Mouse (Mus musculus) cerebellum, adult 2 months (tissue): ENCODE measurements around the gene Cfd. TPM values are rescaled to one million over a fixed set of nuclear protein-coding genes. Genes with fewer than 3 reads are reported as not detected.
A peak's percentile ranks its signal among the peaks of the same experiment; 100 is the strongest.
"Not testable (repeated sequence)": the region's sequence is repeated elsewhere in the genome, so short reads cannot be mapped to it uniquely, and the experiment has no call there.

Experiments used
- DNase-seq, 2 experiments: peaks; one replicate each; pipeline ENCODE4 v3.0.0; 2021
- H3K27ac ChIP-seq: fragments of 200-500 bp; 2 replicates; pipeline ENCODE4 v1.5.1; 2012; ENCODE audit warnings: low read length, control low read depth, inconsistent platforms; ENCODE audit not compliant: insufficient read depth
- H3K27me3 ChIP-seq: fragments of 200-500 bp; 2 replicates; pipeline ENCODE4 v1.6.1; 2012; ENCODE audit warnings: inconsistent platforms, mild to moderate bottlenecking, low read length, moderate library complexity; ENCODE audit not compliant: control insufficient read depth, insufficient read depth
- H3K4me1 ChIP-seq: fragments of 200-500 bp; 2 replicates; pipeline ENCODE4 v1.6.1; 2011; ENCODE audit warnings: low read length; ENCODE audit not compliant: control insufficient read depth, insufficient read depth
- H3K4me3 ChIP-seq: fragments of 200-500 bp; replicated peaks from 2 replicates; pipeline ENCODE3; 2011; ENCODE audit warnings: mild to moderate bottlenecking, low read depth, low read length, control low read depth; ENCODE audit not compliant: insufficient read depth
- CTCF ChIP-seq: fragments of 200-500 bp; IDR thresholded peaks from 2 replicates; pipeline ENCODE4 v1.5.1; 2011; ENCODE audit warnings: low read depth, mild to moderate bottlenecking, control low read depth, low read length, moderate library complexity, borderline replicate concordance; ENCODE audit not compliant: insufficient read depth
- POLR2A ChIP-seq: fragments of 200-500 bp; IDR thresholded peaks from 2 replicates; pipeline ENCODE4 v1.6.1; 2011; ENCODE audit warnings: low read length, control low read depth, borderline replicate concordance; ENCODE audit not compliant: insufficient read depth
- WGBS: fragments of 180-500 bp; shearing (Covaris S2); methylation state at CpG from one replicate; pipeline ENCODE4 v1.1.7; 2018; 5-methylcytosine and 5-hydroxymethylcytosine counted together
- polyA plus RNA-seq: library from polyadenylated mRNA; depleted of rRNA; stranded (reverse); fragments of >200 nt; gene quantifications from 2 replicates; pipeline ENCODE4 v1.2.3, GENCODE M21; 2012

Cfd gene
- polyA plus RNA-seq, 1 experiment, result 0.29 TPM

- 19% methylated on average over 22 of the region's 22 CpGs for WGBS
- Histone ChIP-seq H3K4me1 (peaks cover 3% of the 10 kb centered on the region; the same call in 1 of the 2 replicates), H3K4me3 (no peak overlapping the region), H3K27ac (no peak overlapping the region), H3K27me3 (no peaks in the 10 kb centered on the region)
- TF ChIP-seq CTCF, result peak; percentile 86
- no peak for TF ChIP-seq POLR2A
- peak; percentile 79 to 86 for DNase-seq
Observed at GRCm38 (mm10) chr10:79883297-79884084, 7.2 kb upstream of the Cfd start.

- peak in 1 of 2 experiments; percentile 46 for DNase-seq
- no peak overlapping the region for H3K4me3 ChIP-seq
- WGBS, result 13% methylated on average over 4 of the region's 4 CpGs
- TF ChIP-seq CTCF, result no peak
- TF ChIP-seq POLR2A, result no peak
- no peak overlapping the region for H3K27ac ChIP-seq
- H3K4me1 ChIP-seq, result peaks cover 3% of the 10 kb centered on the region; the same call in 1 of the 2 replicates
- H3K27me3 ChIP-seq, result no peaks in the 10 kb centered on the region
Observed at GRCm38 (mm10) chr10:79884446-79884845, 6.2 kb upstream of the Cfd start.

- DNase-seq, H3K27ac ChIP-seq, H3K4me1 ChIP-seq, H3K27me3 ChIP-seq, H3K4me3 ChIP-seq: not testable (repeated sequence)
- WGBS, result 55% methylated on average over 3 of the region's 3 CpGs
Observed at GRCm38 (mm10) chr10:79884938-79885337, 5.7 kb upstream of the Cfd start.

- no peak for TF ChIP-seq POLR2A
- TF ChIP-seq CTCF, result no peak
- Histone ChIP-seq H3K4me3 (no peak within 1 kb of the TSS), H3K27me3 (no peaks in the 10 kb centered on the region), H3K27ac (no peak within 1 kb of the TSS), H3K4me1 (peaks cover 3% of the 10 kb centered on the region; the same call in 1 of the 2 replicates)
- WGBS, result 60% methylated on average over 6 of the region's 6 CpGs
- DNase-seq, result no peak
Observed at GRCm38 (mm10) chr10:79886054-79886453, 4.6 kb upstream of the Cfd start, which contains the start of gene Elane. Gene Elane, plus strand, starts transcription at chr10:79886247.

GRCm38 (mm10) chr10:79886611-79887010 lies 4.0 kb upstream of the Cfd start:
- TF ChIP-seq CTCF, result no peak
- no peak overlapping the region for H3K27ac ChIP-seq
- H3K4me3 ChIP-seq, result no peak overlapping the region
- 88% methylated on average over 8 of the region's 8 CpGs for WGBS
- H3K27me3 ChIP-seq, result no peaks in the 10 kb centered on the region
- H3K4me1 ChIP-seq, result peaks cover 3% of the 10 kb centered on the region; the same call in 1 of the 2 replicates
- DNase-seq, result no peak

GRCm38 (mm10) chr10:79889386-79889785 lies 1.3 kb upstream of the Cfd start:
- WGBS, result 79% methylated on average over 2 of the region's 2 CpGs
- no peak overlapping the region for H3K27ac ChIP-seq
- H3K4me1 ChIP-seq, result no peaks in the 10 kb centered on the region
- no peak for DNase-seq
- H3K27me3 ChIP-seq, result no peaks in the 10 kb centered on the region
- no peak overlapping the region for H3K4me3 ChIP-seq
- TF ChIP-seq CTCF (no peak), POLR2A (no peak)

- not testable (repeated sequence) for H3K27ac ChIP-seq
Observed at GRCm38 (mm10) chr10:79892451-79893118, 1.9 kb downstream of the Cfd start.

GRCm38 (mm10) chr10:79896306-79896705 lies 5.7 kb downstream of the Cfd start:
- TF ChIP-seq POLR2A (no peak), CTCF (no peak)
- 57% methylated on average over 16 of the region's 16 CpGs for WGBS
- Histone ChIP-seq H3K4me3 (no peak overlapping the region), H3K27me3 (no peaks in the 10 kb centered on the region), H3K27ac (no peak overlapping the region), H3K4me1 (peaks cover 8% of the 10 kb centered on the region)
- no peak for DNase-seq

More at GRCm38 (mm10) chr10:79892451-79893118, 1.9 kb downstream of the Cfd start:
- peak; percentile 75 to 86 for DNase-seq
- not testable (repeated sequence) for H3K4me3 ChIP-seq, H3K4me1 ChIP-seq, H3K27me3 ChIP-seq
- WGBS, result 39% methylated on average over 22 of the region's 22 CpGs
- TF ChIP-seq CTCF, result peak; percentile 74

- no peak for DNase-seq
- H3K27me3 ChIP-seq, result no peaks in the 10 kb centered on the region
- no peak overlapping the region for H3K4me3 ChIP-seq
- no peak overlapping the region for H3K27ac ChIP-seq
- TF ChIP-seq POLR2A, result no peak
- TF ChIP-seq CTCF, result no peak
- WGBS, result 83% methylated on average over 13 of the region's 13 CpGs
- peaks cover 8% of the 10 kb centered on the region for H3K4me1 ChIP-seq
Observed at GRCm38 (mm10) chr10:79896814-79897213, 6.2 kb downstream of the Cfd start.
